Mouse (Mus musculus): ENCODE results near the gene Rubcn. TPM values are rescaled to one million over a fixed set of nuclear protein-coding genes. Genes with fewer than 3 reads are reported as not detected.

The Rubcn gene
- polyA plus RNA-seq, 1 experiment from 2014 or later = 18.8 TPM

GRCm38 (mm10) chr16:32865401-32865800 lies 12.2 kb downstream of the Rubcn start:
- Histone ChIP-seq H3K4me3 (no peak overlapping the region), H3K4me2 (no peak overlapping the region), H3K9me3 (no peaks in the 10 kb centered on the region), H3K9ac (no peak overlapping the region), H3K27me3 (no peaks in the 10 kb centered on the region), H3K4me1 (peaks cover 11% of the 10 kb centered on the region), H3K36me3 (0 out of 2 replicates have a peak, but pooled peaks cover 3% of the 10 kb centered on the region), H3K27ac (no peak overlapping the region)
- ATAC-seq (ENCODE audit: borderline replicate concordance, extremely low read depth, low FRiP score, low TSS enrichment) = no peak
- 80% methylated on average over 4 of the region's 4 CpGs for whole genome bisulfite sequencing

- H3K4me1 ChIP-seq = peaks cover 5% of the 10 kb centered on the region; the same call in 1 of the 2 replicates
- H3K27me3 ChIP-seq = no peaks in the 10 kb centered on the region
- no peak overlapping the region for H3K27ac ChIP-seq
- no peak for ATAC-seq (ENCODE audit: borderline replicate concordance, extremely low read depth, low FRiP score, low TSS enrichment)
- no peak overlapping the region for H3K9ac ChIP-seq
- no peak overlapping the region for H3K4me3 ChIP-seq
- H3K9me3 ChIP-seq = no peaks in the 10 kb centered on the region
- 83% methylated on average over 3 of the region's 3 CpGs for WGBS
- H3K4me2 ChIP-seq = no peak overlapping the region
- H3K36me3 ChIP-seq = 0 out of 2 replicates have a peak, but pooled peaks cover 3% of the 10 kb centered on the region
These were observed 15.7 kb downstream of the Rubcn start for GRCm38 (mm10) chr16:32861813-32862385.

GRCm38 (mm10) chr16:32858771-32859636 lies 18.6 kb downstream of the Rubcn start:
- Histone ChIP-seq H3K27me3 (no peaks in the 10 kb centered on the region), H3K4me3 (no peak overlapping the region), H3K36me3 (peaks cover 3% of the 10 kb centered on the region; the same call in 1 of the 2 replicates), H3K4me1 (0 out of 2 replicates have a peak, but pooled peaks cover 8% of the 10 kb centered on the region), H3K9ac (no peak overlapping the region), H3K27ac (peak overlapping the region; percentile 31; the same call in 1 of the 2 replicates), H3K9me3 (no peaks in the 10 kb centered on the region), H3K4me2 (no peak overlapping the region)
- no peak for ATAC-seq (ENCODE audit: borderline replicate concordance, extremely low read depth, low FRiP score, low TSS enrichment)
- 56% methylated on average over 12 of the region's 12 CpGs for WGBS

GRCm38 (mm10) chr16:32858356-32858755 lies 19.2 kb downstream of the Rubcn start:
- peak overlapping the region; percentile 31; the same call in 1 of the 2 replicates for H3K27ac ChIP-seq
- ATAC-seq (ENCODE audit: borderline replicate concordance, extremely low read depth, low FRiP score, low TSS enrichment) = no peak
- H3K4me2 ChIP-seq = no peak overlapping the region
- 0 out of 2 replicates have a peak, but pooled peaks cover 8% of the 10 kb centered on the region for H3K4me1 ChIP-seq
- no peak overlapping the region for H3K9ac ChIP-seq
- H3K9me3 ChIP-seq = no peaks in the 10 kb centered on the region
- H3K36me3 ChIP-seq = peaks cover 3% of the 10 kb centered on the region; the same call in 1 of the 2 replicates
- H3K4me3 ChIP-seq = no peak overlapping the region
- H3K27me3 ChIP-seq = no peaks in the 10 kb centered on the region
- WGBS = 47% methylated on average over 4 of the region's 4 CpGs

GRCm38 (mm10) chr16:32856751-32857150 lies 20.8 kb downstream of the Rubcn start:
- Histone ChIP-seq H3K27me3 (no peaks in the 10 kb centered on the region), H3K4me3 (no peak overlapping the region), H3K4me1 (0 out of 2 replicates have a peak, but pooled peaks cover 8% of the 10 kb centered on the region), H3K9me3 (no peaks in the 10 kb centered on the region), H3K27ac (no peak overlapping the region), H3K9ac (no peak overlapping the region), H3K4me2 (no peak overlapping the region), H3K36me3 (peaks cover 3% of the 10 kb centered on the region; the same call in 1 of the 2 replicates)
- 80% methylated on average over 3 of the region's 3 CpGs for WGBS
- no peak for ATAC-seq (ENCODE audit: borderline replicate concordance, extremely low read depth, low FRiP score, low TSS enrichment)

- no peak for ATAC-seq (ENCODE audit: borderline replicate concordance, extremely low read depth, low FRiP score, low TSS enrichment)
- H3K27ac ChIP-seq = peak overlapping the region; percentile 62
- H3K9me3 ChIP-seq = no peaks in the 10 kb centered on the region
- H3K36me3 ChIP-seq = peaks cover 11% of the 10 kb centered on the region; the same call in 1 of the 2 replicates
- no peak overlapping the region for H3K9ac ChIP-seq
- H3K27me3 ChIP-seq = no peaks in the 10 kb centered on the region
- H3K4me2 ChIP-seq = no peak overlapping the region
- H3K4me3 ChIP-seq = no peak overlapping the region
- WGBS = 60% methylated on average over 2 of the region's 2 CpGs
- H3K4me1 ChIP-seq = 0 out of 2 replicates have a peak, but pooled peaks cover 8% of the 10 kb centered on the region
These were observed 23.5 kb downstream of the Rubcn start for GRCm38 (mm10) chr16:32854050-32854571.

GRCm38 (mm10) chr16:32853492-32854049 lies 24.0 kb downstream of the Rubcn start:
- H3K9ac ChIP-seq = no peak overlapping the region
- H3K4me3 ChIP-seq = no peak overlapping the region
- H3K9me3 ChIP-seq = no peaks in the 10 kb centered on the region
- H3K36me3 ChIP-seq = peaks cover 14% of the 10 kb centered on the region; the same call in 1 of the 2 replicates
- H3K4me1 ChIP-seq = 0 out of 2 replicates have a peak, but pooled peaks cover 4% of the 10 kb centered on the region
- WGBS = 68% methylated on average over 13 of the region's 13 CpGs
- no peak for ATAC-seq (ENCODE audit: borderline replicate concordance, extremely low read depth, low FRiP score, low TSS enrichment)
- peak overlapping the region; percentile 62 for H3K27ac ChIP-seq
- H3K4me2 ChIP-seq = no peak overlapping the region
- H3K27me3 ChIP-seq = no peaks in the 10 kb centered on the region

- Histone ChIP-seq H3K27me3 (no peaks in the 10 kb centered on the region), H3K27ac (no peak overlapping the region), H3K4me3 (no peak overlapping the region), H3K36me3 (peaks cover 46% of the 10 kb centered on the region), H3K4me1 (0 out of 2 replicates have a peak, but pooled peaks cover 1% of the 10 kb centered on the region), H3K9me3 (no peaks in the 10 kb centered on the region), H3K9ac (no peak overlapping the region), H3K4me2 (no peak overlapping the region)
- WGBS = 82% methylated on average over 11 of the region's 11 CpGs
- no peak for ATAC-seq (ENCODE audit: borderline replicate concordance, extremely low read depth, low FRiP score, low TSS enrichment)
These were observed 28.3 kb downstream of the Rubcn start for GRCm38 (mm10) chr16:32849042-32849830.

- Histone ChIP-seq H3K4me2 (no peak overlapping the region), H3K9me3 (no peaks in the 10 kb centered on the region), H3K9ac (no peak overlapping the region), H3K27ac (no peak overlapping the region), H3K4me3 (no peak overlapping the region), H3K27me3 (no peaks in the 10 kb centered on the region), H3K4me1 (no peaks in the 10 kb centered on the region), H3K36me3 (peaks cover 60% of the 10 kb centered on the region)
- WGBS = 96% methylated on average over 11 of the region's 11 CpGs
- no peak for ATAC-seq (ENCODE audit: borderline replicate concordance, extremely low read depth, low FRiP score, low TSS enrichment)
These were observed 30.5 kb downstream of the Rubcn start for GRCm38 (mm10) chr16:32847103-32847502.

- peaks cover 38% of the 10 kb centered on the region for H3K36me3 ChIP-seq
- 86% methylated on average over 4 of the region's 4 CpGs for whole genome bisulfite sequencing
- no peak overlapping the region for H3K4me2 ChIP-seq
- no peak overlapping the region for H3K9ac ChIP-seq
- ATAC-seq (ENCODE audit: borderline replicate concordance, extremely low read depth, low FRiP score, low TSS enrichment) = no peak
- H3K4me1 ChIP-seq = no peaks in the 10 kb centered on the region
- no peak overlapping the region for H3K27ac ChIP-seq
- H3K27me3 ChIP-seq = no peaks in the 10 kb centered on the region
- H3K9me3 ChIP-seq = no peaks in the 10 kb centered on the region
- H3K4me3 ChIP-seq = no peak overlapping the region
These were observed 46.1 kb downstream of the Rubcn start for GRCm38 (mm10) chr16:32831501-32831900.

GRCm38 (mm10) chr16:32829104-32829503 lies 48.5 kb downstream of the Rubcn start:
- H3K4me1 ChIP-seq = no peaks in the 10 kb centered on the region
- no peak overlapping the region for H3K4me2 ChIP-seq
- no peak overlapping the region for H3K4me3 ChIP-seq
- WGBS = 78% methylated on average over 11 of the region's 11 CpGs
- no peak overlapping the region for H3K27ac ChIP-seq
- no peaks in the 10 kb centered on the region for H3K27me3 ChIP-seq
- H3K9me3 ChIP-seq = no peaks in the 10 kb centered on the region
- H3K9ac ChIP-seq = no peak overlapping the region
- ATAC-seq (ENCODE audit: borderline replicate concordance, extremely low read depth, low FRiP score, low TSS enrichment) = no peak
- H3K36me3 ChIP-seq = peaks cover 48% of the 10 kb centered on the region
